Mouse (Mus musculus) forebrain, embryonic 16.5 days (tissue): ENCODE results near the gene Rbms2. TPM values are rescaled to one million over a fixed set of nuclear protein-coding genes. Genes with fewer than 3 reads are reported as not detected.
"Not testable (repeated sequence)": the region's sequence is repeated elsewhere in the genome, so short reads cannot be mapped to it uniquely, and the experiment has no call there.

Experiments
- ATAC-seq: fragments of 200-750 bp; cut with Nextera tagmentation; 2 replicates; pipeline ENCODE4 v1.8.0; 2017; ENCODE audit warnings: mild to moderate bottlenecking, moderate library complexity
- H3K27ac ChIP-seq: fragments of 300-500 bp; sonication (generic); 2 replicates; pipeline ENCODE4 v1.5.1; 2014; ENCODE audit warnings: low read length, control low read depth
- H3K27me3 ChIP-seq: fragments of 300-500 bp; sonication (generic); replicated peaks from 2 replicates; pipeline ENCODE4 v1.6.1; 2014; ENCODE audit warnings: low read length; ENCODE audit not compliant: control insufficient read depth, insufficient read depth
- H3K36me3 ChIP-seq: fragments of 300-500 bp; sonication (generic); 2 replicates; pipeline ENCODE4 v1.6.1; 2014; ENCODE audit not compliant: control insufficient read depth, insufficient read depth
- H3K4me1 ChIP-seq: fragments of 300-500 bp; sonication (generic); replicated peaks from 2 replicates; pipeline ENCODE4 v1.6.1; 2014; ENCODE audit warnings: low read length; ENCODE audit not compliant: control insufficient read depth, insufficient read depth
- H3K4me2 ChIP-seq: fragments of 300-500 bp; sonication (generic); 2 replicates; pipeline ENCODE4 v1.6.1; 2014; ENCODE audit warnings: mild to moderate bottlenecking, low read length, control low read depth
- H3K4me3 ChIP-seq: fragments of 300-500 bp; sonication (generic); replicated peaks from 2 replicates; pipeline ENCODE4 v1.5.1; 2014; ENCODE audit warnings: mild to moderate bottlenecking, low read length, control low read depth
- H3K9ac ChIP-seq: fragments of 300-500 bp; sonication (generic); replicated peaks from 2 replicates; pipeline ENCODE4 v1.6.1; 2014; ENCODE audit warnings: low read depth, low read length, control low read depth
- H3K9me3 ChIP-seq: fragments of 300-500 bp; sonication (generic); 2 replicates; pipeline ENCODE4 v1.6.1; 2016; ENCODE audit warnings: low read length; ENCODE audit not compliant: control insufficient read depth
- WGBS: fragments of 180-500 bp; shearing (Covaris S2); extraction: QIAGEN DNeasy Blood & Tissue Kit; methylation state at CpG from one replicate; pipeline ENCODE4 v1.1.7; 2014; 5-methylcytosine and 5-hydroxymethylcytosine counted together
- polyA plus RNA-seq: library from polyadenylated mRNA; unstranded; fragments of >200 nt; fragmentation: Nextera tagmentation; extraction: Ambion mirVana; gene quantifications from 2 replicates; pipeline ENCODE4 v1.2.1, GENCODE M21; 2015

Gene Rbms2
- polyA plus RNA-seq, 1 experiment from 2014 or later, result 8.5 TPM

DNA sequence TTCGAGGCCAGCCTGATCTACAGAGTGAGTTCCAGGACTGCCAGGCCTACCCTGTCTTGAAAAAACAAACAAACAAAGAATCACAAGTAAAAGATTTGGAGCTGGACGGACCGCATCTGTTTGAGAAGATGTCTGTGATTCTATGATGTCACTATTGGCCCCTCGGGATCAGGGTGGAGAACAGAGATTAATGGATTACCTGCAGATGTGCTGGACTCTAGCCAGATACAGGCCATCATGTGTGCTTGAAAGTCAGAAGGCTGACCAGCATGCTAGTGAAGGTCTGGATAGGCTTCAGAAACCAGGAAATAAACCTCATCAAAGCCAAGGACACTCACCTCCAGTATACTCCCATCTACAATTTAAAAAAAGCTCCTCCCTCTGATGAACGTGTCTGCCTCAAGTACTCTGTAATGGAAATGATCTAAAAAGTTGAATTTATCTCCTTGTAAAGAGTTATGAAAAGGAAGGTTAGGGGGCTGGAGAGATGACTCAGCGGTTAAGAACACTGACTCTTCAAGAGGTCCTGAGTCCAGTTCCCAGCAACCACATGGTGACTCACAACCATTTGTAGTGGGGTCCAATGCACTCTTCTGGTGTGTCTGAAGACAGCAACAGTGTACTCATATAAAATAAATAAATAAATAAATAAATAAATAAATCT, 5.3 kb upstream of the Rbms2 start:
- no peaks in the 10 kb centered on the region for H3K4me1 ChIP-seq
- no peaks in the 10 kb centered on the region for H3K27me3 ChIP-seq
- H3K36me3 ChIP-seq, result no peaks in the 10 kb centered on the region
- no peaks in the 10 kb centered on the region for H3K9me3 ChIP-seq
- 78% methylated on average over 6 of the region's 6 CpGs for WGBS
- H3K4me3 ChIP-seq, result no peak overlapping the region
- no peak overlapping the region for H3K9ac ChIP-seq
- no peak for ATAC-seq
- no peak overlapping the region for H3K27ac ChIP-seq
- H3K4me2 ChIP-seq, result no peak overlapping the region

DNA sequence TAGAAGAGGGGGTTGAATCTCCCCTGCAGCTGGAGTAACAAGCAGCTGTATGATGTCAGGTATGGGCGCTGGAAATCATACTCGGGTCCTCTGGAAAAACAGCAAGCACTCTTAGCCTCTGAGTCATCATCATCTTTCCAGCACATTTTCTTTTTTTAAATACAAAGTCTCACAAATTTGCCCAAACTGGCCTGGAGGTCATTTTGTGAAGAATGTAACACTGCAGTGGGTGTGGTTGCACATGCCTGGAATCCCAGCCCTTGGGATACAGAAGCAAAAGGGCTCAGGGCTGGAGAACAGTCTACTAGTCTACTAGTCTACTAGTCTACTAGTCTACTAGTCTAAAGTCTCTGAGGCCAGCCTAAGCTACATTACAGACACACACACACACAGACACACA, 4.2 kb upstream of the Rbms2 start:
- WGBS, result 98% methylated on average over 2 of the region's 2 CpGs
- no peaks in the 10 kb centered on the region for H3K4me1 ChIP-seq

DNA sequence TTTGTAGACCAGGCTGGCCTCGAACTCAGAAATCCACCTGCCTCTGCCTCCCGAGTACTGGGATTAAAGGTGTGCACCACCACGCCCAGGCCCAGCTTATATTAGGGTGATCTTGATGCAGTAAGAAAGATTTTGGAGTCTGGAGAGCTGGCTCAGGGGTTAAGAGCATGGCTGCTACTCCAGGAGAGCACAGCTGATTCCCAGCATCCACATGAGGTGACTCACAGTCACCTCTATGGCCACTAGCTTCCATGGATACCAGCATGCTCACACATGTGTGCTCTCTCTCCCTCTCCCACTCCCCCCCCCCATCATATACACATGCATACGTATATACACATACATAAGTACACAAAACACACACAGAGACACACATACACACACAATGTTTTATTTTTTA, 2.8 kb downstream of the Rbms2 start:
- Histone ChIP-seq H3K27ac (no peak overlapping the region), H3K4me1 (peaks cover 10% of the 10 kb centered on the region), H3K4me2 (no peak overlapping the region), H3K9ac (no peak overlapping the region), H3K27me3 (no peaks in the 10 kb centered on the region), H3K4me3 (no peak overlapping the region), H3K36me3 (no peaks in the 10 kb centered on the region), H3K9me3 (no peaks in the 10 kb centered on the region)
- ATAC-seq, result no peak
- 90% methylated on average over 4 of the region's 4 CpGs for WGBS

More for the DNA sequence above, 4.2 kb upstream of the Rbms2 start:
- H3K4me3 ChIP-seq, result no peak overlapping the region
- H3K4me2 ChIP-seq, result no peak overlapping the region
- H3K9ac ChIP-seq, result no peak overlapping the region
- H3K9me3 ChIP-seq, result no peaks in the 10 kb centered on the region
- no peaks in the 10 kb centered on the region for H3K27me3 ChIP-seq
- no peaks in the 10 kb centered on the region for H3K36me3 ChIP-seq
- no peak overlapping the region for H3K27ac ChIP-seq
- no peak for ATAC-seq

DNA sequence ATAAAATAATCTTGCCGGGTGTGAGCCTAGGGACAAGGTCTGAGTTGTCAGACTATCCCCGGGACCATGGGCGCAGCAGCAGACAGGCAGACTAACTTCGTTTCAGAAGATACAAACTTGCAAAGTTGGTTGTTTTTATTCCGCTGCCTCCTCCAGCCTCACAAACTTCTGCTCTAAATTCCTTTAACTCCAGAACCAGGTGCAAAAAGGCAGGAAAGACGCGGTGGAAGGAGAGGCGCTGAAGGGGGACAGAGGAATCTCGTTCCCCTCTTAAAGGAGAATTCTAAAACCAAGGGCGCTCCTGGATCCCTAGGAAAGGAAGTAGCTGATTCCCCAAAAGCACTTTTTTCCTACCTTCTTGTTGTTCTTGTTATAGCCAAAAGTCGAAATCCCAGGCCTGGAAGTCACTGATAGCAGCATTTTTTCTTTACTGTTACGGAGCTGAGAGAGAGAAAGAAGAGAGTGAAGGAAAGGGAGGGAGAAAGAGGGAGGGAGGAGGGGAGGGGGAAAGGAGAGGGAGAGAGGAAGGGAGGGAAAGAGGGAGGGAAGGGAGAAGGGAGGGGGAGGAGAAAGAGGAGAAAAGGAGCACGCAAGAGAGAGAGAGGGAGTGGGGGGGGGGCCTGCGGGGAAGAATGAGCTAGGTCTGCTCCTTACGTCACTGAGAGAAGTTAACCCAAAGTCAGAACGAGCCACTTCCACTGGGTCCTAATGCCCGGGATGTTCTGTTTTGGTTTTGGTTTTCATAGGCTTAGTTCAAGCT, 3.9 kb downstream of the Rbms2 start:
- no peaks in the 10 kb centered on the region for H3K27me3 ChIP-seq
- H3K4me1 ChIP-seq, result peaks cover 10% of the 10 kb centered on the region
- H3K9ac ChIP-seq, result peak overlapping the region; percentile 50
- peak; percentile 96 for ATAC-seq
- peak overlapping the region; percentile 46; the same call in 1 of the 2 replicates for H3K27ac ChIP-seq
- no peaks in the 10 kb centered on the region for H3K36me3 ChIP-seq
- peak overlapping the region; percentile 83 for H3K4me2 ChIP-seq
- H3K9me3 ChIP-seq, result no peaks in the 10 kb centered on the region
- peak overlapping the region; percentile 53 for H3K4me3 ChIP-seq
- 0% methylated on average over 17 of the region's 17 CpGs for WGBS

DNA sequence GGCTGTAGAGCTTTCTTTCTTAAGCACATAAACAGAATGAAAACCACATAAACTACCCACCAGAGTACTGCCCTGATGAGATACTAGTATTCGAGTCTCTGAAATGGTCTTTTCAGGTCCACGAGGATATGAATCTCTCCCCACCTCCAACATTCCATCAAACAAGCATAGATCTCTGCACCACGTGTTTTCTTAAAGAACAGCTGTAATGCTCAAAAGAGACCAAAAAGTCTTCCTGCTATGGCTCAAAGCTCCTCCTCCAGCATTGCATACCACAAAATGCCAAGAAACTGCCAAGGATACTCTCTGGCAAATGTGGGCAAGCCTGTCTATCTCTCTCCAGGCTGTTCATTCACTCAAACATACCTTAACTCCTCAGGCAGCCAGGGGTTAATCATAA, 4.8 kb downstream of the Rbms2 start:
- Histone ChIP-seq H3K9ac (no peak overlapping the region), H3K4me2 (peak overlapping the region; percentile 83), H3K4me1 (peaks cover 10% of the 10 kb centered on the region), H3K27me3 (no peaks in the 10 kb centered on the region), H3K9me3 (no peaks in the 10 kb centered on the region), H3K36me3 (no peaks in the 10 kb centered on the region), H3K27ac (no peak overlapping the region), H3K4me3 (peak overlapping the region; percentile 53)
- WGBS, result 8% methylated on average over 3 of the region's 3 CpGs
- ATAC-seq, result no peak

DNA sequence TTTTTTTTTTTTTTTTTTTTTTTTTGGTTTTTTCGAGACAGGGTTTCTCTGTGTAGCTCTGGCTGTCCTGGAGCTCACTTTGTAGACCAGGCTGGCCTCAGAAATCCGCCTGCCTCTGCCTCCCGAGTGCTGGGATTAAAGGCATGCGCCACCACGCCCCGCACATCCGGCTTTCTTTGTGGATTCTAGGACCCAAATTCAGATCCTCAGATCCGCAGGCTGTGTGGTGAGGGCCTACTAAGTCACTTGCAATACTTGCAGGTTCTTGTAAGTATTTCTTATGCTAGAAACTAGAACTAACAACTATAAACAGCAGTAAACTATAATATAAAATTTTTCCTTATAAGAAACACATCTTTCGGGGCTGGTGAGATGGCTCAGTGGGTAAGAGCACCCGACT, 8.7 kb downstream of the Rbms2 start:
- H3K4me3 ChIP-seq, H3K27me3 ChIP-seq, H3K9me3 ChIP-seq, H3K36me3 ChIP-seq, H3K9ac ChIP-seq, H3K27ac ChIP-seq, ATAC-seq, H3K4me2 ChIP-seq: not testable (repeated sequence)
- 93% methylated on average over 10 of the region's 10 CpGs for WGBS
- peaks cover 10% of the 10 kb centered on the region for H3K4me1 ChIP-seq

DNA sequence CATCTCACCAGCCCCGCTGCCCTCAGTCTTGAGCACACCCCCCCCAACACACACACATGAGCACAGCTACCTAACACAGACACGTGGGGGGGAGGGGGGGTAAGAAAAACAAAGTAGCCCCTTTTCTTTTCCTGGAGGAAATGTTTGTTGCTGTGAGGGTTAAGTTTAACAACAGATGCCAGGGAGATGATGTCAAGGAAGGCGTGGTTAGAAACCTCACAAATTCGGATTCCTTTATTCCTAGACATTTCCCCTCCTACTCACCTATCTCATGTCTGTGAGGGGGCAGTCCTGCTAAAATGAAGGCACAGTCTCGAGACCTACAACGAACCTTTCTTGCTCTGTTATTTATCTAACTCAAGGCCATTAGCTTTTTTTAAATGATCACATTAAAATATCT, 13.0 kb downstream of the Rbms2 start:
- Histone ChIP-seq H3K4me1 (no peaks in the 10 kb centered on the region), H3K9me3 (no peaks in the 10 kb centered on the region), H3K9ac (no peak overlapping the region), H3K27me3 (no peaks in the 10 kb centered on the region), H3K27ac (no peak overlapping the region), H3K36me3 (no peaks in the 10 kb centered on the region), H3K4me2 (no peak overlapping the region), H3K4me3 (no peak overlapping the region)
- no peak for ATAC-seq
- WGBS, result 55% methylated on average over 6 of the region's 6 CpGs

DNA sequence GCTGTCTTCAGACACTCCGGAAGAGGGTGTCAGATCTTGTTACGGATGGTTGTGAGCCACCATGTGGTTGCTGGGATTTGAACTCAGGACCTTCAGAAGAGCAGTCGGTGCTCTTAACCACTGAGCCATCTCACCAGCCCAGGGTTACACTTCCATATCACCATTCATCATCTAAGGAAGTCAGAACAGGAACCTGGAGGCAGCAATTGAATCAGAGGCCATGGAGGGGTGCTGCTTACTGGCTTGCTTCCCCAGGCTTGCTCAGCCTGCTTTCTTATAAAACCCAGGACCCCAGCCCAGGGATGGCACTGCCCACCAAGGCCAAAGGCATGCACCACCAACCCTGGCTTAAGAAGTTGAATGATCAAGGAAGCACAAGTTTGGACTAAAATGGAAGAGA, 14.4 kb downstream of the Rbms2 start:
- H3K27me3 ChIP-seq, result not testable (repeated sequence)
- 94% methylated on average over 2 of the region's 3 CpGs for WGBS

DNA sequence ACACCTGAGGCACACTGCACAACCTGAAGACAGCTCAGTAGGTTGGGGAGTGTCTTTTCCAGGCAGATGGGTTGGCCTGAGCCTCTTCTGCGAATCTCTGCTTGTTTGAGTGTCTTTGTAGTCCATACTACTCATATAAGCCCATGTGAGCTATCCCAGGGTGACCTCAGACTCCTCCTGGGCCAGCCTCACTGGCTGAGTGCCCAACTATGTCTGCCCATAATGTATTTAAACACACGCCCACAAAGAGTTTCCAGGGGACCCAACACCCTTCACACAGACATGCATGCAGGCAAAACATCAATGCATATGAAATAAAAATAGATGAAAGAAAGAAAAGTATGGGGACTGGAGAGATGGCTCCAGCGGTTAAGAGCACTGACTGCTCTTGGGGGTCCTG, 26.1 kb downstream of the Rbms2 start:
- 85% methylated on average over 3 of the region's 3 CpGs for WGBS
- no peak overlapping the region for H3K4me3 ChIP-seq
- no peaks in the 10 kb centered on the region for H3K9me3 ChIP-seq

More for the DNA sequence above, 14.4 kb downstream of the Rbms2 start:
- H3K9ac ChIP-seq, H3K4me1 ChIP-seq, H3K4me3 ChIP-seq, H3K27ac ChIP-seq, H3K36me3 ChIP-seq, ATAC-seq, H3K9me3 ChIP-seq, H3K4me2 ChIP-seq: not testable (repeated sequence)

More for the DNA sequence above, 26.1 kb downstream of the Rbms2 start:
- Histone ChIP-seq H3K9ac (no peak overlapping the region), H3K4me1 (no peaks in the 10 kb centered on the region), H3K27ac (no peak overlapping the region), H3K36me3 (no peaks in the 10 kb centered on the region), H3K4me2 (no peak overlapping the region), H3K27me3 (no peaks in the 10 kb centered on the region)
- no peak for ATAC-seq
